Mouse (Mus musculus): ENCODE measurements around the gene Rpl36a-ps1.
"Not testable (repeated sequence)": the region's sequence is repeated elsewhere in the genome, so short reads cannot be mapped to it uniquely, and the experiment has no call there.

Gene Rpl36a-ps1

DNA sequence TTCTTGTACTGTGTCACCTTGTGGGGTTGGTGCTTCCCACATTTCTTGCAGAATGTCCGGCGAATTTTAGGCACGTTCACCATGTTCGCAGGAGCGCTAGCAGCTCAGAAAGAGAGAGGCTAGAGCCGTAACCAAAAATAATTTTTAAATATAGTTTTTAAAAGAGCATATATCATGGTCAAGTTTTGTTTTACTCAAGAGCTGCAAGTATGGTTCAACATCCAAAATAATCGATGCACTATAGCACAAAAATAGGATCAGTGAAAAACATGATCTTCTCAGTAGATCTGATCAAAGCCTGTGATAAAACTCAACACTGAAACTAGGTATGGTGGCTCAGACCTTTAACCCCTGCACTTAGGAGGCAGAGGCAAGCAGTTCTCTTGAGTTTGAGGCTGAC, at the start of gene Rpl36a-ps1:
Gene Rpl36a-ps1 (minus strand): TSS at position 101 of the 400 bp plus-strand sequence.
- no peak for DNase-seq (ENCODE audit: low spot score)

- DNase-seq (ENCODE audit: low spot score) = no peak
Observed at GRCm38 (mm10) chr14:99043499-99043898, 49.4 kb upstream of the Rpl36a-ps1 start.

DNA sequence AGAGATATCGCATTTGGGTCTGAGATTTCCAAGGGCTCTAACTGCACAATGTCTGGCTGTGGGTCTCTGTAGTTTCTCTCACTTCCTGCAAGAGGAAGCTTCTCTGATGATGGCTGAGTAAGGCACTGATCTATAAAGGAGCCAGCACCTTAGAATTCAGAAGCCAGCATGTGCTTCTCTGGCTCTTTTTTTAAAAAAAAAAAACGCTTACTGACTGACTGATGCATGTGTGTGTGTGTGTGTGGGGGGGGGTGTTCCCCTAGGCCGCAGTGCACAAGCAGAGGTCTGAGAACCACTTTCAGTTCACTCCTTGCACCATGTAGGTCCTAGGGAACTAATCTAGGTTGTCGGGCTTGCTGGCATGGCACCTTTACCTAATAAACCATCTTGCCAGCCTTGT, 47.3 kb upstream of the Rpl36a-ps1 start:
- no peak for DNase-seq (ENCODE audit: low spot score)

DNA sequence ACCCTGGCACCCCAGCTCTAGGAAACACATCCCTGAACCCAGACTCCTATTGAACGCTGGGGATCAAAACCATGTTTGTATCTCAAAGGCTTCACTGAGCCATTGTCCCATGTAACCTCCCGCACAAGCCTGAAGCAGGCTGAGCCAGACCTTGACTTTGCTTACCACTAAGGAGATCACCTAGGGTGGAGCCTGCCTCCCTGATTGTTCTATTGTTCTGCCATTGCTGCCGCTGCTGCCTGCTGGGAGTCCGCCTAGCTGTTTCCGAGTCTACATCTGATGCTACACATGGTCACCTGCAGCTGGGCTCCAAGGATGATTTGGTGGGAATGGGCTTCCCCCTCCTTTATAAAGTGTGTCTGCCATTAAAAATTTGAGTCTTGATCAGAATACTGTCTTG, 45.2 kb upstream of the Rpl36a-ps1 start:
- not testable (repeated sequence) for DNase-seq (ENCODE audit: low spot score)

DNA sequence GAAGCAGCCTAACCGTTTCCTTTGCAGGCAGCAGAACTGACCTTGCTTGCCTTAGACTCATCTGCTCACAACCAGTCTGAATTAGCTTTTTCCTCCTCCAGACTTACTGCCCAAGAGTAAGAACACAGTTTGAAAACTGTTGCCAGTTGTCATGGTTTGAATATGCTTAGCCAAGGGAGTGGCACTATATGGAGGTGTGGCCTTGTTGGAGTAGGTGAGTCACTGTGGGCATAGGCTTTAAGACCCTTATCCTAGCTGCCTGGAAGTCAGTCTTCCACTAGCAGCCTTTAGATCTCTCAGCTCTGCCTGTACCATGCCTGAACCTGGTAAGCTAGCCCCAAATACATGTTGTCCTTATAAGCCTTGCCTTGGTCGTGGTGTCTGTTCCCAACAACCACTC, 43.6 kb upstream of the Rpl36a-ps1 start:
- no peak for DNase-seq (ENCODE audit: low spot score)

- no peak for DNase-seq (ENCODE audit: low spot score)
Observed at GRCm38 (mm10) chr14:99036039-99036438, 41.9 kb upstream of the Rpl36a-ps1 start.

- DNase-seq (ENCODE audit: low spot score) = not testable (repeated sequence)
Observed at GRCm38 (mm10) chr14:99034851-99035250, 40.7 kb upstream of the Rpl36a-ps1 start.

- no peak for DNase-seq (ENCODE audit: low spot score)
Observed at GRCm38 (mm10) chr14:99032596-99032995, 38.5 kb upstream of the Rpl36a-ps1 start.

DNA sequence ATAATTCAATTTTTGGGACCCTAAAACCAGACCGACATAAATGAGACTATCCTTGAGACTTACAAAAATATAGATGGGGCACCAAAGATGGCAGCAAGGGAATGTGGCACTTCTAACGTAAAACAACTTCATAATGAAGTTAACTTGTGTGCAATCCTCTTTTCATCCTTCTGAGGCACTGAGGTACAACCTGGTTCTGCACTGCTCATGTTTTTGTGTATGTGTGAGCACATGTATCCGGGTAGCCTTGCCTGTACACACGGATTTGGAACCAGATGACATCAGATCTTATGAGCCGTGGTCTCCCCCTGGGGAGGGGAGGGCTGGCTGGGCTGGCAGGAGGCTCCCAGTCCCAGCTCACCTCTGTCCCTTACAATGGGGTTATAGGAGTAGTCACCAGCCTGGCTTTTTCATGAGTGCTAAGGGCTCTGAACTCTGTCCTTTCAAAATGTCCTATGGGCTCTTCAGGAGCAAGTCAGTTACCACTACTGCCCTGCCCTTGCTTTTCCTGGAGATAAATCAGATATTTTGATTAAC, 37.3 kb upstream of the Rpl36a-ps1 start:
- DNase-seq (ENCODE audit: low spot score) = no peak

GRCm38 (mm10) chr14:99029987-99030386, 35.9 kb upstream of the Rpl36a-ps1 start:
- DNase-seq (ENCODE audit: low spot score) = no peak

GRCm38 (mm10) chr14:99022346-99023086, 28.4 kb upstream of the Rpl36a-ps1 start:
- DNase-seq (ENCODE audit: low spot score) = no peak

DNA sequence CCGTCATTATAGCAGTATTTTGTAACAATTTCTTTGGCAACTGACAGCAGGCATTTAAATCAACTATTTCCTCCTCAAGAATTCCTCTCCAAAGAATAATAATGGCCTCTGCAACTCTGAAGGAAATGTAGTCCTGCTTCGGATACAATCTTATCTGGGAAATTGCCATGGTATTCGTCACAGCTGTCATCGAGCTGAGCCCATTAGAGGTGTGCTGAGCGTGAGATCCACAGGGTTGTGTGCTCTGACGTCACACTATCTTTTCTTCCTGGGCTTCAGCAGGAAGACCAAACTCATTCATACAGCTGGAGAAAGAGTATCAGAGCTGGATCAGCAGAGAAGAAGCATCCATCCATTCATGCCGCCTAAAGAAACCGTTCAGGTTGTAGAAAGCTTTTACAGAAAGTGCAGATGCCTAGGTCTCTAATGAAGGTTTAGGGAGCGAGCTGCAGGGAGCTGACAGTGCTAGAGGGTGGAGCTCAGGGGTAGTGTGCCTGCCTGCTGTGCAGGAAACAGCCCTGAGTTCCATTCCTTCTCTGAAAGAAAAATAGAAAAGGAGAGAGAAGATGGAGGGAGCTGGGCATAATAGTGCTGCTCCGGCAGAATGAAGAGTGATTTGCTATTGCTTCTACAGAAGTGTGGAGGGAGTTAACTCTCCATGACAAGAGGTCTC, 25.2 kb upstream of the Rpl36a-ps1 start:
- DNase-seq (ENCODE audit: low spot score) = no peak

DNA sequence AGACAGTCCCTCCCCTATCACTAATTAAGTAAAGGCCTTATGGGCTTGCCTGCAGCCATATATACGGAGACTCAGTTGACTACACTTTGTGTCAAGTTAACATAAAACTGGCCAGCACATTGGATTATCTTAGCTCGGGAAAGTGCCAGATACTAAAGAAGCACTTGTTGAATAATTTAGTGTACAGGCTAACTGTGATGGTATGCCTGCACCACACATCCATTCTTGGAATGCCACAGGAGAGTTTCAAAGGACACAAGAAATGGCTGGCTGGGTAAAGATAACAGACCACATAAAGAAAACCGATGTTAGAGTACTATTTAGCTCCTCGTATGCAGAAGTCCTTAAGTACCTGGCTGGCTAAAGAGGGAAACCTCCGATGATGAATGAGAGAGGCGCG, 24.6 kb upstream of the Rpl36a-ps1 start:
- DNase-seq (ENCODE audit: low spot score) = no peak

DNA sequence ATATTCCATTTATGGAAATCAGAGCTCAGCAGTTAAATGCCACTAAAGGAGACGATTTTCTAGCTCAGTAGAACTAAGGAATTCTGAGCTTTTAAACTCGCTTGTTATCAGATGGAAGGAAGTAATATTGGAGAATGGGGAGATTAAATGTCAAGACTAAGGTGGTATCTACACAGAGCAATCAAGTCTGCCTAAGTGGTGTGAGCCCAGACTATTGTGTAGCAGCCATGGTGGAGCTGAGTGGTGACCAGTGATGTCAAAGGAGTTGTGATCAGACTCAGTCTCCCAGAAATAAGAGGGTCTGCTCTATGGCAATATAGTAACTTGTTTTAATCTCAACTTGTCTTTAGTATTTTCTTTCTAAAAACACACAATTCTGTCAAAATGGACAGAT, 16.8 kb upstream of the Rpl36a-ps1 start:
- DNase-seq (ENCODE audit: low spot score) = no peak

- no peak for DNase-seq (ENCODE audit: low spot score)
Observed at GRCm38 (mm10) chr14:99010224-99010919, 16.3 kb upstream of the Rpl36a-ps1 start.

- no peak for DNase-seq (ENCODE audit: low spot score)
Observed at GRCm38 (mm10) chr14:98992482-98992881, 1.6 kb downstream of the Rpl36a-ps1 start.

GRCm38 (mm10) chr14:98990636-98991035, 3.5 kb downstream of the Rpl36a-ps1 start:
- DNase-seq (ENCODE audit: low spot score) = no peak

- DNase-seq (ENCODE audit: low spot score) = no peak
Observed at GRCm38 (mm10) chr14:98989818-98990217, 4.3 kb downstream of the Rpl36a-ps1 start.

DNA sequence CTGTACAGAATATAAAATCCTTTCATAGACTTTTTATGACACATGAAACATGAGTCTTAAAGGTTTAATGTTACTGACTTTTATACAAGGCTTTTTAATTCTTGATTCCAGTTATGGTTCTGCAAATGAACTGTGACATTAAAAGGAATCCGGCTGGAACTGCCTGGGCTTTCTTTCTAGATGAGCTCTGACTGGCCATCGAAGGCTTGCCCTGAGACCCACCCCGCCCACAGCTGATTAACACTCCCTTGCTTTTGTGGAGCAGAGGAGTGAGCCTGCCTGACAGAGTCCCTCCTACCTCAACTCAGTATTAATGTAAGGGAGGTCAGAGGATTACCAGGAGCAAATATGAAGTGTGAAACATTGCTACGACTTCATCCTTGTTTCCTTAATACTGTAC, 22.2 kb downstream of the Rpl36a-ps1 start:
- DNase-seq (ENCODE audit: low spot score) = no peak

GRCm38 (mm10) chr14:98958978-98959658, 35.0 kb downstream of the Rpl36a-ps1 start:
- no peak for DNase-seq (ENCODE audit: low spot score)

DNA sequence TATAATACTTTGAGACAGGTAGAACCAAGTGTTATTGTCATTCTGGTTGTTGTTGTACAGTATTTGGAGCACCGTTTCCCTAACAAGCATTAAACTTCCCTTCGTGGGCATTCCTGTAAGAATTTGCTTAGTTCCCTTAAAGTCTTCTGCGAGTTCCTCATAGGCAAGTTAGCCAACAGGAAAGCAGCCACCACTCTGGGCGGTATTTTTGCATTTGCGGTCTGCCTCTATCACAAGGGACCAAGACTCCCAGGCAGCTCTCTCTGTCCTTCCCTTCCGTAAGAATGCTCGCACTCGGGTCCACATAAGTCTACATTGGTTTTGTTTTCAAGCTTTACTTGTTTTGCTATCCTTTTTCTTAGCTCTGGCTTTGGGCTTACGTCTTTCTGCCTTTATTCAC, 37.3 kb downstream of the Rpl36a-ps1 start:
- DNase-seq (ENCODE audit: low spot score) = no peak

GRCm38 (mm10) chr14:98952441-98952840, 41.7 kb downstream of the Rpl36a-ps1 start:
- DNase-seq (ENCODE audit: low spot score) = no peak
